Comparison of ENCODE assay signal across 8 mouse cellular contexts in genomic region chr4:98321371-98322111, GRCm38 (mm10).
A peak's percentile ranks its signal among the peaks of the same experiment; 100 is the strongest.
DNase-seq lines count a peak whose midpoint lies in the region; ATAC-seq and TF ChIP-seq lines count a peak whose summit lies in the region.

No protein-coding gene starts in this region.

- H3K4me3 ChIP-seq in forebrain, embryonic 14.5 days (ENCODE audit: low read depth, low read length): peak overlapping the region; percentile 33
- peak overlapping the region; percentile 57 for H3K4me3 ChIP-seq in heart, embryonic 16.5 days (ENCODE audit: low read length)
- peak overlapping the region; percentile 43 for H3K4me3 ChIP-seq in kidney, postnatal 0 days (replicated peaks; ENCODE audit: low read depth, low read length)
- peak overlapping the region; percentile 52 for H3K4me3 ChIP-seq in liver, postnatal 0 days (ENCODE audit: low read depth, low read length)
- peak overlapping the region; percentile 40 for H3K4me3 ChIP-seq in neural tube, embryonic 13.5 days

- peak overlapping the region; percentile 68 for H3K9ac ChIP-seq in forebrain, embryonic 14.5 days (ENCODE audit: low read length)
- peak overlapping the region; percentile 78 for H3K9ac ChIP-seq in heart, embryonic 16.5 days (ENCODE audit: low read length)
- H3K9ac ChIP-seq in kidney, postnatal 0 days (ENCODE audit: low read depth, low read length): peak overlapping the region; percentile 43
- peak overlapping the region; percentile 50; the same call in 1 of the 2 replicates for H3K9ac ChIP-seq in liver, postnatal 0 days (replicated peaks)
- H3K9ac ChIP-seq in neural tube, embryonic 13.5 days: peak overlapping the region; percentile 76

- WGBS in forebrain, embryonic 14.5 days: 1% methylated on average over 18 of the region's 18 CpGs
- 4% methylated on average over 18 of the region's 18 CpGs for WGBS in heart, embryonic 16.5 days
- WGBS in kidney, postnatal 0 days: 4% methylated on average over 18 of the region's 18 CpGs
- 5% methylated on average over 18 of the region's 18 CpGs for WGBS in liver, postnatal 0 days (ENCODE audit: insufficient replicate concordance)
- 1% methylated on average over 18 of the region's 18 CpGs for WGBS in neural tube, embryonic 13.5 days

- DNase-seq in ES-CJ7 (ENCODE audit: low read depth, low spot score): peak; percentile 22
- peak; percentile 84 for DNase-seq in forebrain, embryonic 14.5 days (ENCODE audit: low spot score)
- peak; percentile 81 for DNase-seq in kidney, postnatal 0 days (ENCODE audit: low spot score)
- DNase-seq in liver, postnatal 0 days: peak; percentile 18
- peak; percentile 3 to 15 for DNase-seq in thymus, postnatal 36 days

- peaks cover 11% of the 10 kb centered on the region; the same call in 1 of the 2 replicates for H3K4me1 ChIP-seq in forebrain, embryonic 14.5 days (ENCODE audit: control insufficient read depth, insufficient read depth, low read length)
- H3K4me1 ChIP-seq in heart, embryonic 16.5 days (ENCODE audit: control insufficient read depth, insufficient read depth, low read length): peaks cover 6% of the 10 kb centered on the region
- H3K4me1 ChIP-seq in kidney, postnatal 0 days (replicated peaks; ENCODE audit: insufficient read depth, low read length): no peaks in the 10 kb centered on the region
- H3K4me1 ChIP-seq in liver, postnatal 0 days (ENCODE audit: insufficient read depth): peaks cover 6% of the 10 kb centered on the region; the same call in 1 of the 2 replicates
- H3K4me1 ChIP-seq in neural tube, embryonic 13.5 days (replicated peaks): peaks cover 20% of the 10 kb centered on the region

- no peaks in the 10 kb centered on the region for H3K9me3 ChIP-seq in forebrain, embryonic 14.5 days (replicated peaks; ENCODE audit: control insufficient read depth, low read length)
- H3K9me3 ChIP-seq in heart, embryonic 16.5 days (replicated peaks; ENCODE audit: control insufficient read depth, low read length): peaks cover 7% of the 10 kb centered on the region; the same call in 1 of the 2 replicates
- no peaks in the 10 kb centered on the region for H3K9me3 ChIP-seq in kidney, postnatal 0 days (replicated peaks; ENCODE audit: low read length)
- peaks cover 4% of the 10 kb centered on the region; the same call in 1 of the 2 replicates for H3K9me3 ChIP-seq in liver, postnatal 0 days (ENCODE audit: low read length)
- 0 out of 2 replicates have a peak, but pooled peaks cover 3% of the 10 kb centered on the region for H3K9me3 ChIP-seq in neural tube, embryonic 13.5 days

- no peaks in the 10 kb centered on the region for H3K36me3 ChIP-seq in forebrain, embryonic 14.5 days (ENCODE audit: control insufficient read depth, insufficient read depth, low read length)
- H3K36me3 ChIP-seq in heart, embryonic 16.5 days (ENCODE audit: control insufficient read depth, insufficient read depth): no peaks in the 10 kb centered on the region
- H3K36me3 ChIP-seq in kidney, postnatal 0 days (ENCODE audit: insufficient read depth, low read length): no peaks in the 10 kb centered on the region
- H3K36me3 ChIP-seq in liver, postnatal 0 days (replicated peaks; ENCODE audit: insufficient read depth, low read length): no peaks in the 10 kb centered on the region
- H3K36me3 ChIP-seq in neural tube, embryonic 13.5 days: no peaks in the 10 kb centered on the region

- peak; percentile 51 for ATAC-seq in cerebellum, adult (ENCODE audit: insufficient number of reproducible peaks, low FRiP score, low TSS enrichment)
- ATAC-seq in forebrain, embryonic 14.5 days: peak; percentile 81
- ATAC-seq in heart, embryonic 16.5 days (replicated peaks; ENCODE audit: extremely low read depth, insufficient read depth, low FRiP score): peak; percentile 39
- ATAC-seq in kidney, postnatal 0 days (replicated peaks; ENCODE audit: low FRiP score, low read depth): peak; percentile 77
- ATAC-seq in liver, postnatal 0 days: peak; percentile 53; the same call in 1 of the 2 replicates
- ATAC-seq in neural tube, embryonic 13.5 days (ENCODE audit: low read depth): peak; percentile 79

- peak overlapping the region; percentile 95 for H3K27ac ChIP-seq in forebrain, embryonic 14.5 days (ENCODE audit: low read depth, low read length)
- H3K27ac ChIP-seq in heart, embryonic 16.5 days (ENCODE audit: low read length): peak overlapping the region; percentile 77
- H3K27ac ChIP-seq in kidney, postnatal 0 days: peak overlapping the region; percentile 72
- H3K27ac ChIP-seq in liver, postnatal 0 days (ENCODE audit: low read depth): 0 out of 2 replicates have a peak overlapping the region, but pooled peaks have one; percentile 32
- peak overlapping the region; percentile 93 for H3K27ac ChIP-seq in neural tube, embryonic 13.5 days (replicated peaks)

- no peak for TF ChIP-seq EP300 in liver, postnatal 0 days (IDR thresholded peaks at IDR 0.05; ENCODE audit: low read depth)

- H3K4me2 ChIP-seq in forebrain, embryonic 14.5 days (ENCODE audit: low read length): peak overlapping the region; percentile 70
- H3K4me2 ChIP-seq in heart, embryonic 16.5 days (ENCODE audit: low read depth, low read length): peak overlapping the region; percentile 82
- peak overlapping the region; percentile 67 for H3K4me2 ChIP-seq in kidney, postnatal 0 days (ENCODE audit: low read length)
- peak overlapping the region; percentile 88 for H3K4me2 ChIP-seq in liver, postnatal 0 days (ENCODE audit: low read depth, low read length)
- H3K4me2 ChIP-seq in neural tube, embryonic 13.5 days: peak overlapping the region; percentile 71

- TF ChIP-seq CTCF in kidney, postnatal 0 days (IDR thresholded peaks at IDR 0.05; ENCODE audit: low read depth): no peak
- TF ChIP-seq CTCF in liver, postnatal 0 days (IDR thresholded peaks at IDR 0.05; ENCODE audit: low read depth): no peak

- H3K27me3 ChIP-seq in forebrain, embryonic 14.5 days (replicated peaks; ENCODE audit: control insufficient read depth, insufficient read depth, low read length): no peaks in the 10 kb centered on the region
- no peaks in the 10 kb centered on the region for H3K27me3 ChIP-seq in heart, embryonic 16.5 days (ENCODE audit: control insufficient read depth, insufficient read depth, low read length)
- no peaks in the 10 kb centered on the region for H3K27me3 ChIP-seq in kidney, postnatal 0 days (ENCODE audit: insufficient read depth, low read length)
- H3K27me3 ChIP-seq in liver, postnatal 0 days (ENCODE audit: insufficient read depth, low read length): peaks cover 12% of the 10 kb centered on the region; the same call in 1 of the 2 replicates
- H3K27me3 ChIP-seq in neural tube, embryonic 13.5 days: no peaks in the 10 kb centered on the region

Comparison
In these comparisons a context has a peak if more than half of its experiments do, and no peak if none do; other contexts are left out.
1. Peak in every context shown above with its lines: DNase-seq, ATAC-seq, H3K4me3 ChIP-seq and H3K27ac ChIP-seq.
2. DNase-seq: peak in every context shown above with its lines; median percentile 84 in forebrain, embryonic 14.5 days; 81 in kidney, postnatal 0 days; 22 in ES-CJ7; 18 in liver, postnatal 0 days; 9 in thymus, postnatal 36 days.
3. H3K27ac ChIP-seq: peak in every context shown above with its lines; median percentile 95 in forebrain, embryonic 14.5 days; 93 in neural tube, embryonic 13.5 days; 77 in heart, embryonic 16.5 days; 72 in kidney, postnatal 0 days; 32 in liver, postnatal 0 days.